Mouse (Mus musculus): Measurements from ENCODE around the gene Wipf1.

Wipf1 gene

DNA sequence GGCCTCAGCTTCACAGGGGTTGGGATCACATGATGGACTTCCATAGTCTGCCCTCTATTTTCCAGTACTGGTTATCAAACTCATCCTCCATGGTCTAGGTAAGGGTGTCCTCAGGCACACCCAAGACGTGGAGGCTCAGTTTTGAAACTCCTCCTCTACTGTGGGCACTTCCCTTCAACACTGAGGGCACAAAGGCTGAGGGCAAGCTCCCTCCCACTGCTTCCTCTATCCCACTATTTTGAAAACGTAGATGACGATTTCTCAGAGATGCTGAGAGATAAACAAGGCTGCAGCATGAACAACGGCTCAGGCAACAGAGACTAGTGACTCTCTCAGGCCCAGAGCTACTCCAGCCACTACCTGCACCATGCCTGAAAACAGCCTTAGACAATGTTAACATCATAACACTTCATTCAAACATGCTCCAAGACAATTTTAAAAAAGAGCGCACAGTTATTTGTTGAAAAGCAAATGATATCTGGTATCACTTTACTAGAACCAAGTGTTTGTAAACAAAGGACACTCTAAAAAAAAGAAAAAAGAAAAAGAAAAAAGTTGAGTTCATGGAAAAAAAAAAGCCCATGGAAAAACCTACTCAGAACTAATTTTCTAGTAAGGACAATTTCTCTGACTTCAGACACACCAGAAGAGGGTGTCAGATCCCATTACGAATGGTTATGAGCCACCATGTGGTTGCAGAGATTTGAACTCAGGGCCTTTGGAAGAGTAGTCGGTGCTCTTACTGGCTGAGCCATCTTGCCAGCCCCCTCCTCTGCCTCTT is 62.3 kb downstream of the Wipf1 start:
- no peak for DNase-seq (ENCODE audit: low spot score)

DNA sequence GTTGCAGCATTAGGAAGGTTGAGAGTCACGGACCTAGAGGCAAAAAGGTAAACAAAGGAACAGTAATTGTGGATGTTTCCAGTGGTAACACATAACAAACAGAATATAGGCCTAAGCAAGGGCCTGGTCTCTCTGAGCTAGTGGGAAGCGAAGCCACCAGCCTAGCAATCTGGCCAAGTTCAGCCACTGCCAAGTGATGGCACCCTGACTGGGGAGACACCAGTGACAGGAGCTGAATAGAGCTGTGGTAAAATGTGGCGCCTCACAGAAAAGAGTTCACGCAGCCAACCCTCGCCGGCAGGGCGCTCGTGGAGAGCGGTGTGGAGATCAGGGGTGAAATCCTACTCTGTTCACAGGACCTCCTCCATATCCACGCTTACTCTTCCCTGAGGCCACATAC is 63.1 kb downstream of the Wipf1 start:
- DNase-seq (ENCODE audit: low spot score), result no peak

DNA sequence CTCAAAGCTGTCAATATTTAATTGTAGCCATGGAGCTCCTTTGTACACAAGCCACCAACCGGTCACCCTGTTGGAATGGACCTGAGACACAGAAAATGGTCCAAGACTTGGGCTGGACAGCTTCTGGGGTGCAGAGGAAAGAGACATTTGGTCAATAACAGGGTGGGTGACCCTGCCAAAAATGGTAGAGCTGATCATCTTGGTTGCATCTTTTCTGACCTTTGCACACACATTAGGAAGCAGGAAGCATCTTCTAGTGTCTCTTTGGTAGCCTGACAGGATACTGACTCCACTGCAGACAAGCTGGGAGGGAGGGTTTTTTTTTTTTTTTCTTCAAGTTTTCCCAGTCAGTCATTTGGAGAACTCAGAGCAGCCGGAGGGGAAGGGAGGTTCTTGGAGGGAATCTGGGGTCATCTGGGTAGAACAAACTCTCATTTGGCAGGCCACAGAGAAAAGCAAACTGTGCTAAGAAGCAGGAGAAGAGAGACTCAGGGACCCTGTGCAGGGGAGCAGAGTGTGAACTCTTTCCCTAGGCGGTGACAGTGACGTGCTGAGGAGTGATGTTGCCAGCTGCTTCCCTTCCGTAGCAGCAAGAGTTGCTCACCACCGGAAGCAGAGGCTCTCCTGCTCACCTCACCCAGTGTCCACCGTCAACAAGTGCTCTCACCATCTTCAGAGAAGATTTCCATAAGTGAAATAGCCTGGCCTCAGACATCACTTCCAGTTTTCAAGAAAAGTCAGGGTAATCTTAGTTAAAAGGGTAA is 65.9 kb downstream of the Wipf1 start:
- DNase-seq (ENCODE audit: low spot score), result no peak

DNA sequence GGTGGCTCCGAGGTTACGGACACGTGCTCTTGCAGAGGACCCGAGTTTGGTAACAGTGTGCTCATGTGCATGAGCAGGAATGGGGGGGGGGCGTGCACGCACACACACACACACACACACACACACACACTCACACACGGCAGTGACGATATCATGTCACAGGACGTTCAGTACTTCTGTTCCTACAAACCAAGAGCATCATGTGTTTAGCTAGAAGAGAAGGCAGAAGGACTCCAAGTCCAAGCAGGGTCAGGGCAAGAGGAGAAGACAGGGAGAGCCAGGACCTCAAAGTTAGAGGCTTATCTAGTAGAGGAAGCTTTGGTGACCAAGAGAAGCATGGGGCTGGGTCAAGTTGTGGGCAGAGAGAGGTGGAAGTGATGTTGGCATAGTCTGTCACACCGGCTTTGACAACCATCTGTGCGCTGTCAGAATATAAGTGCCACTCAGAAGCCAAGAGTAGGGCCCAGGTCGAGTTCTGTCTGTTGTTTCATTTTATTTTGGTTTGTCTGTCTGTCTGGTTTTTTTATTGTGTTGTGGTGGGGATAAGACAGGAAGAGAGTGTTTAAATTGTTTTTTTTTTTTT is 66.7 kb downstream of the Wipf1 start:
- DNase-seq (ENCODE audit: low spot score), result no peak

DNA sequence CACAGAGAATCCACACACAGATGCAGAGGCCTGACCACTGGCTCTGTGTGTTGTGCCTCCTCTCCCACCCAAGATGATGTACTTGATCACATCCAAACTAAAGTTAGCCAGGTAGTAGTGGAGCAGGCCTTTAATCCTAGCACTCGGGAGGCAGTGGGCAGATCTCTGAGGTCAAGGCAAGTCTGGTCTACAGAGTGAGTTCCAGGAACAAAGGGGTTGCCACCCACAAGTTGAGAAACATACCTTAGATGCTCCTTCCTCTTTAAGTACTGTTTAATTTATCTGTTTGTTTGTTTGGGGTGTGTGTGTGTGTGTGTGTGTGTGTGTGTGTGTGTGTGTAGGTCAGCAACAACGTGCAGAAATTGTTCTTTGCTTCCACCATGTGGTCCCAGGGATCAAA is 67.3 kb downstream of the Wipf1 start:
- no peak for DNase-seq (ENCODE audit: low spot score)

DNA sequence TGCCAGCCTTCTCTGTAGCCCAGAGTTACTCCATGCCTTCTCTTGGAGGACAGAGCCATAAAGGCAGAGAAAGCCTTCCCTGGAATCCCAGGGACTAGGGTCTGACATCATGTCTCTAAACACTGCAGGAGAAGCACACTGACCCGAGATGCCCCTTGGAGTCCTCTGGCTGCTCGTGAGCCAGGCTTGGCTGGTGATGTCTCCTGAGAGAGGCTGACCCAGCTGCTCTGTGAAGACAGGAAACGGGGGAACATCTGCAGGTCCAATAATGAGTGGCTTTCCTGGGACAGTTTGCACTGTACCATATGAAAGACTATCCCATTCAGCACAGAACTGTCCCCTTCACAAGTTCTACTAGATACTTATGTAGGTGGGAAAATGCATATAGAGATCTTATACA is 69.4 kb downstream of the Wipf1 start:
- no peak for DNase-seq (ENCODE audit: low spot score)

GRCm38 (mm10) chr2:73459607-73460153 is 69.9 kb downstream of the Wipf1 start:
- no peak for DNase-seq (ENCODE audit: low spot score)

- no peak for DNase-seq (ENCODE audit: low spot score)
Observed at GRCm38 (mm10) chr2:73456886-73457285, 72.6 kb downstream of the Wipf1 start.

DNA sequence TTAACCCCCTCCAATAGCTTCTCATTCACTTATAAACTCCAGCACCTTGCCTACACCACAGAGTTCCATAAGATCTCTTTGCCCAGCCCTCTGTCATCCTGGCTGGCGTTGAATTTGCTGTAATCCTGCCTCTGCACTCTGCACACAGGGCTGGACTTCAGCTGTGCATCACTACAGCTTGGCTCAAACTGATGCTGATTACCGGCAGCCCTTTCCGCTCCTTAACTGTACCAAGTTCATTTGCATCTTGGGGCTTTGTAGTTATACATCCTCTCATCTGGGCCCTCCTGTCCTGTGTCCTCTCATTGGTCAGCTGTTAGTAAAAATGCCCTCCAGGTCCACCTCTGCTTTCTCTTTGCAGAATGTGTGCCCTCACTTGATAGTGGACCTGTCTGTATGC is 73.4 kb downstream of the Wipf1 start:
- no peak for DNase-seq (ENCODE audit: low spot score)

DNA sequence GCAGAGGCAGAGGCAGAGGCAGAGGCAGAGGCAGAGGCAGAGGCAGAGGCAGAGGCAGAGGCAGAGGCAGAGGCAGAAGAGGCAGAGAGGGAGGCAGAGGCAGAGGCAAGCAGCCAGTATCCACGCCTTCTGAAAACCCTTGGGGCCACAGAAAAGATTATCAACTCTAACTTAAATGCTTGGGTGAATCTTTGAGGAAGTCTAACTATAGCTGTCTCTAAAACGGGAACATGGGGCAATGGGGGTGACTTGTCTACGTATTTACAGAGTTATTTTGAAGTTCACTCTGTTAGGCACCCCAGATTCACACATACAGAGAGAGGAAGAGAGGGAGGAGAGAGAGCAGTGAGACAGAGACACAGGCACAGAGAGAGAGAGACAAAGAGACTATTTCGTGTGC is 74.0 kb downstream of the Wipf1 start:
- DNase-seq (ENCODE audit: low spot score), result no peak

- DNase-seq (ENCODE audit: low spot score), result no peak
Observed at GRCm38 (mm10) chr2:73454682-73455081, 74.9 kb downstream of the Wipf1 start.

DNA sequence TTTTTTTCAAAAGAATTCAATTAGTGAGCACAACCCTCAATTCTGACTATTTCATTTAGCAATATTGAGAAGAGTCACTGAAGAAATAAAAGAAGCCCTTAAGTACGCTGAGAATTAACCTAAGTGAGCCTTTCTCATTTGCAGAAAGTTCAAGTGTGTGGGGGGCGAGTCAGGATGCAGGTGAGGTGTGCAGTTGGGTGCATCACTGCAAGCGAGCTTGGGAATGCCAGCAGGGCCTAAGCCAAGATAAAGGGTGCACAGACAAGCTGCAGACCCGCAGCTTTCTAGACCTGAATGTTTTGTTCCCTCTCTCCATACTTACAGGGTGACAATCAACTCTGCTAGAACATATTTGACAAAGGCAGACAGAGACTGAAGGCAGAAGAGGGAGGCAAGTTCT is 75.3 kb downstream of the Wipf1 start:
- DNase-seq (ENCODE audit: low spot score), result no peak

- DNase-seq (ENCODE audit: low spot score), result no peak
Observed at GRCm38 (mm10) chr2:73453717-73454116, 75.8 kb downstream of the Wipf1 start.

- DNase-seq (ENCODE audit: low spot score), result no peak
Observed at GRCm38 (mm10) chr2:73453085-73453484, 76.4 kb downstream of the Wipf1 start.

GRCm38 (mm10) chr2:73452556-73452955 is 77.0 kb downstream of the Wipf1 start:
- DNase-seq (ENCODE audit: low spot score), result no peak

DNA sequence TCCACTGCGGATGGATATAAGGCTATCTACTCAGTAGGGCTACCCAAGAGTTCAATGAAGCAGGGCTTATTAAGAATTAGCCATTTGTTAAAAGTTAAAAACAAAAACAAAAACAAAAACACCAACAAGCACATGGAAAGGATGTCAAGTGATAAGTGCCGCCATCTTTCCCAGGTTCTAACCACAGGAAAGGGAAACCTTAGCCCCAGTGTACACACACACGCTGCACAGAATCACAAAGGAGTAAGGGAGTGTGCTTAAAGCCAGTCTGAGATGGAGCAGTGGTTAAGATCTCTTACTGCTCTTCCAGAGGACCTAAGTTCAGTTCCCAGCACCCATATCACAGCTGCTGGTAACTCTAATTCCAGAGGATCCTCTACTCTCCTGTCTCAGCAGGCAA is 78.0 kb downstream of the Wipf1 start:
- DNase-seq (ENCODE audit: low spot score), result no peak

- no peak for DNase-seq (ENCODE audit: low spot score)
Observed at GRCm38 (mm10) chr2:73450172-73450715, 79.3 kb downstream of the Wipf1 start.

DNA sequence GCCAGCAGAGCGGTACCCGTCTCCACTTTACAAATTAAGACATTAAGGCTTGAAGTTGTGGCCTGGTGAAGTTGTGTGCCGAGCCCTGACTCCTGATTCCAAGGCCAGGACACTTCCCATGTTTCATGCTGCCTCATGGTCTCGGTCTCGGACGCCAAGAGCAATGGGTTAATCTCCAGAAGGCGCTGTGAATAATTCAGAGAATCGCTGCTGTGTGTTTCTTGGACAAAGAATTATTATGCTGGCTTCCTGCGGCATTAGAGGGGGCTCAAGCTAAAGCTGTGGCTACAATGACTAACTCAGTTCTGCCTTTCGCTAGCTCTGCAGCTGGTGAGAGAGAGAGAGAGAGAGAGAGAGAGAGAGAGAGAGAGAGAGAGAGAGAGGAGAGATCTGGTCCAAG is 85.5 kb downstream of the Wipf1 start:
- no peak for DNase-seq (ENCODE audit: low spot score)

DNA sequence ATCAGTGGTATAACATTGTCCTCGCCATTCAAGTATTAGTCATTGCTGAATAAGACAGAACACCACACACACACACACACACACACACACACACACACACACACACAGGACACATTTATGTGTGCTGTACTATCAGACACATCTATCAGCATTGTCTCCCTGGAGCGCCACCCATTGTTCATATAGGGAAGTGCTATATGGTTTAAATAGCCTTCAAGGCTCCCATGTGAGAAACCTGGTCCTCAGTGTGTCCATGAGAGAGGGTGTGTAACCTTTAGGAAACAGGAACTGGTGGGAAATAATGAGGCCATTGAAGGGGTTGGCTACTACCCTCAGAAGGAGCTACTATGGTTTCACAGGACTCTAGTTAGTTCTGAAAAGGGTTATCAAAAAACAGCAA is 87.5 kb downstream of the Wipf1 start:
- no peak for DNase-seq (ENCODE audit: low spot score)

GRCm38 (mm10) chr2:73440319-73440718 is 89.2 kb downstream of the Wipf1 start:
- no peak for DNase-seq (ENCODE audit: low spot score)

- no peak for DNase-seq (ENCODE audit: low spot score)
Observed at GRCm38 (mm10) chr2:73436976-73437375, 92.6 kb downstream of the Wipf1 start.

DNA sequence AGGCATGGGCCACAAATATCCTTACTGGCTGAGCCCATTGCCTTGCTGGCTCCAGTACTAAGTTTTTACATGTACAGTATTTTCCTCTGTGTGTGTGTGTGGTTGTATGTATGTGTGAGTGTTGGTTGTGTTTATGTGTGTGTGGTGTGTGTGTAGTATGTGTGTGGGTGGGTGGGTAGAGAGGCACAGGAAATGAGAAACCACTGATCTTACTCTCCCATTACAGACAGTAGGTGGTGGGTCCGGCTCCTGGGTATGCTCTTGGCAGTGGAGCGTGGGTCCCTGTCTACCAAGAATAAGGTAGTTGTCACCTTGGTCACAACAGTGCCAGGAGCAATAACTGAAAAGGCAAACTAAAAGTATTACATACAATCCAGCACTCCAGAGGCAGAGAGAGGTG is 93.7 kb downstream of the Wipf1 start:
- no peak for DNase-seq (ENCODE audit: low spot score)

GRCm38 (mm10) chr2:73431959-73432396 is 97.6 kb downstream of the Wipf1 start:
- peak; percentile 23 for DNase-seq (ENCODE audit: low spot score)
